Mouse (Mus musculus): ENCODE measurements at regions not wholly inside any gene's neighbourhood (a gene's known extent, or its start where the extent isn't known, plus 50 kb on each side); places are given as distances from the start of the nearest gene placed in this dataset.

GRCm38 (mm10) chr13:6252100-6252499 is 295.8 kb upstream of the Pitrm1 start:
- WGBS: 85% methylated on average over 3 of the region's 3 CpGs
- no peak overlapping the region for H3K27ac ChIP-seq (replicated peaks)
- no peaks in the 10 kb centered on the region for H3K36me3 ChIP-seq (replicated peaks)
- DNase-seq (ENCODE audit: low spot score): no peak
- peaks cover 6% of the 10 kb centered on the region; the same call in 1 of the 2 replicates for H3K4me1 ChIP-seq
- no peaks in the 10 kb centered on the region for H3K9me3 ChIP-seq
- H3K4me3 ChIP-seq: no peak overlapping the region
- no peaks in the 10 kb centered on the region for H3K27me3 ChIP-seq (replicated peaks; ENCODE audit: low read depth, poor library complexity, severe bottlenecking)

GRCm38 (mm10) chr13:6255303-6255702 is 292.6 kb upstream of the Pitrm1 start:
- H3K27ac ChIP-seq (replicated peaks): no peak overlapping the region
- H3K4me3 ChIP-seq: no peak overlapping the region
- WGBS: 93% methylated on average over 5 of the region's 5 CpGs
- no peaks in the 10 kb centered on the region for H3K27me3 ChIP-seq (replicated peaks; ENCODE audit: low read depth, poor library complexity, severe bottlenecking)
- H3K9me3 ChIP-seq: no peaks in the 10 kb centered on the region
- DNase-seq (ENCODE audit: low spot score): no peak
- H3K4me1 ChIP-seq: peaks cover 6% of the 10 kb centered on the region; the same call in 1 of the 2 replicates
- no peaks in the 10 kb centered on the region for H3K36me3 ChIP-seq (replicated peaks)

GRCm38 (mm10) chr13:6255728-6256496 is 292.0 kb upstream of the Pitrm1 start:
- Histone ChIP-seq H3K27me3 (replicated peaks; ENCODE audit: low read depth, poor library complexity, severe bottlenecking) (no peaks in the 10 kb centered on the region), H3K27ac (replicated peaks) (no peak overlapping the region), H3K9me3 (no peaks in the 10 kb centered on the region), H3K36me3 (replicated peaks) (no peaks in the 10 kb centered on the region), H3K4me3 (no peak overlapping the region), H3K4me1 (peaks cover 3% of the 10 kb centered on the region; the same call in 1 of the 2 replicates)
- DNase-seq (ENCODE audit: low spot score): no peak

- Histone ChIP-seq H3K4me3 (no peak overlapping the region), H3K4me1 (no peaks in the 10 kb centered on the region), H3K9me3 (no peaks in the 10 kb centered on the region), H3K36me3 (replicated peaks) (no peaks in the 10 kb centered on the region), H3K27me3 (replicated peaks; ENCODE audit: low read depth, poor library complexity, severe bottlenecking) (no peaks in the 10 kb centered on the region), H3K27ac (replicated peaks) (no peak overlapping the region)
- DNase-seq (ENCODE audit: low spot score): no peak
- 85% methylated on average over 1 of the region's 1 CpGs for WGBS
These were observed 289.5 kb upstream of the Pitrm1 start for GRCm38 (mm10) chr13:6258456-6258855.

GRCm38 (mm10) chr13:6260321-6260865 is 287.6 kb upstream of the Pitrm1 start:
- H3K4me1 ChIP-seq: no peaks in the 10 kb centered on the region
- no peaks in the 10 kb centered on the region for H3K27me3 ChIP-seq (replicated peaks; ENCODE audit: low read depth, poor library complexity, severe bottlenecking)
- peak; percentile 8 for DNase-seq (ENCODE audit: low spot score)
- no peak overlapping the region for H3K27ac ChIP-seq (replicated peaks)
- 79% methylated on average over 3 of the region's 3 CpGs for WGBS
- no peaks in the 10 kb centered on the region for H3K36me3 ChIP-seq (replicated peaks)
- no peaks in the 10 kb centered on the region for H3K9me3 ChIP-seq
- no peak overlapping the region for H3K4me3 ChIP-seq

GRCm38 (mm10) chr13:6261458-6261857 is 286.5 kb upstream of the Pitrm1 start:
- Histone ChIP-seq H3K36me3 (replicated peaks) (no peaks in the 10 kb centered on the region), H3K9me3 (no peaks in the 10 kb centered on the region), H3K27ac (replicated peaks) (no peak overlapping the region), H3K4me1 (no peaks in the 10 kb centered on the region), H3K4me3 (no peak overlapping the region), H3K27me3 (replicated peaks; ENCODE audit: low read depth, poor library complexity, severe bottlenecking) (no peaks in the 10 kb centered on the region)
- 90% methylated on average over 4 of the region's 4 CpGs for WGBS
- no peak for DNase-seq (ENCODE audit: low spot score)

- Histone ChIP-seq H3K36me3 (replicated peaks) (no peaks in the 10 kb centered on the region), H3K4me3 (no peak overlapping the region), H3K9me3 (no peaks in the 10 kb centered on the region), H3K4me1 (no peaks in the 10 kb centered on the region), H3K27me3 (replicated peaks; ENCODE audit: low read depth, poor library complexity, severe bottlenecking) (no peaks in the 10 kb centered on the region), H3K27ac (replicated peaks) (no peak overlapping the region)
- no peak for DNase-seq (ENCODE audit: low spot score)
- WGBS: 93% methylated on average over 1 of the region's 1 CpGs
These were observed 277.4 kb upstream of the Pitrm1 start for GRCm38 (mm10) chr13:6270546-6270945.

GRCm38 (mm10) chr13:6272932-6273331 is 275.0 kb upstream of the Pitrm1 start:
- Histone ChIP-seq H3K27ac (replicated peaks) (no peak overlapping the region), H3K36me3 (replicated peaks) (no peaks in the 10 kb centered on the region), H3K9me3 (no peaks in the 10 kb centered on the region), H3K4me3 (no peak overlapping the region), H3K4me1 (no peaks in the 10 kb centered on the region), H3K27me3 (replicated peaks; ENCODE audit: low read depth, poor library complexity, severe bottlenecking) (no peaks in the 10 kb centered on the region)
- DNase-seq (ENCODE audit: low spot score): no peak
- WGBS: 88% methylated on average over 1 of the region's 1 CpGs

- DNase-seq (ENCODE audit: low spot score): no peak
These were observed 267.9 kb upstream of the Pitrm1 start for GRCm38 (mm10) chr13:6280073-6280472.

GRCm38 (mm10) chr13:6288109-6288508 is 259.8 kb upstream of the Pitrm1 start:
- DNase-seq (ENCODE audit: low spot score): no peak
- 85% methylated on average over 6 of the region's 6 CpGs for WGBS
- H3K9me3 ChIP-seq: no peaks in the 10 kb centered on the region
- H3K36me3 ChIP-seq (replicated peaks): no peaks in the 10 kb centered on the region
- H3K4me3 ChIP-seq: no peak overlapping the region
- H3K27me3 ChIP-seq (replicated peaks; ENCODE audit: low read depth, poor library complexity, severe bottlenecking): no peaks in the 10 kb centered on the region
- H3K27ac ChIP-seq (replicated peaks): no peak overlapping the region
- H3K4me1 ChIP-seq: no peaks in the 10 kb centered on the region

More at GRCm38 (mm10) chr13:6280073-6280472, 267.9 kb upstream of the Pitrm1 start:
- no peak overlapping the region for H3K4me3 ChIP-seq
- 78% methylated on average over 1 of the region's 1 CpGs for WGBS
- H3K27me3 ChIP-seq (replicated peaks; ENCODE audit: low read depth, poor library complexity, severe bottlenecking): no peaks in the 10 kb centered on the region
- no peaks in the 10 kb centered on the region for H3K4me1 ChIP-seq
- H3K27ac ChIP-seq (replicated peaks): no peak overlapping the region
- no peaks in the 10 kb centered on the region for H3K9me3 ChIP-seq
- no peaks in the 10 kb centered on the region for H3K36me3 ChIP-seq (replicated peaks)

GRCm38 (mm10) chr13:6292098-6292497 is 255.9 kb upstream of the Pitrm1 start:
- H3K4me3 ChIP-seq: no peak overlapping the region
- 53% methylated on average over 3 of the region's 3 CpGs for WGBS
- no peaks in the 10 kb centered on the region for H3K9me3 ChIP-seq
- 0 out of 2 replicates have a peak, but pooled peaks cover 4% of the 10 kb centered on the region for H3K4me1 ChIP-seq
- no peaks in the 10 kb centered on the region for H3K27me3 ChIP-seq (replicated peaks; ENCODE audit: low read depth, poor library complexity, severe bottlenecking)
- no peaks in the 10 kb centered on the region for H3K36me3 ChIP-seq (replicated peaks)
- DNase-seq (ENCODE audit: low spot score): no peak
- H3K27ac ChIP-seq (replicated peaks): no peak overlapping the region

- H3K9me3 ChIP-seq: no peaks in the 10 kb centered on the region
- H3K4me3 ChIP-seq: no peak overlapping the region
- H3K4me1 ChIP-seq: peaks cover 9% of the 10 kb centered on the region; the same call in 1 of the 2 replicates
- no peak overlapping the region for H3K27ac ChIP-seq (replicated peaks)
- no peaks in the 10 kb centered on the region for H3K27me3 ChIP-seq (replicated peaks; ENCODE audit: low read depth, poor library complexity, severe bottlenecking)
- H3K36me3 ChIP-seq (replicated peaks): no peaks in the 10 kb centered on the region
- DNase-seq (ENCODE audit: low spot score): no peak
These were observed 242.2 kb upstream of the Pitrm1 start for GRCm38 (mm10) chr13:6305718-6306117.

GRCm38 (mm10) chr13:6306616-6306988 is 241.3 kb upstream of the Pitrm1 start:
- Histone ChIP-seq H3K27me3 (replicated peaks; ENCODE audit: low read depth, poor library complexity, severe bottlenecking) (no peaks in the 10 kb centered on the region), H3K4me1 (peaks cover 9% of the 10 kb centered on the region; the same call in 1 of the 2 replicates), H3K36me3 (replicated peaks) (no peaks in the 10 kb centered on the region), H3K27ac (replicated peaks) (no peak overlapping the region), H3K4me3 (no peak overlapping the region), H3K9me3 (no peaks in the 10 kb centered on the region)
- 48% methylated on average over 4 of the region's 4 CpGs for WGBS
- DNase-seq (ENCODE audit: low spot score): peak; percentile 10
